Comparison of ENCODE assay signal across 12 mouse cellular contexts in the genomic region with DNA sequence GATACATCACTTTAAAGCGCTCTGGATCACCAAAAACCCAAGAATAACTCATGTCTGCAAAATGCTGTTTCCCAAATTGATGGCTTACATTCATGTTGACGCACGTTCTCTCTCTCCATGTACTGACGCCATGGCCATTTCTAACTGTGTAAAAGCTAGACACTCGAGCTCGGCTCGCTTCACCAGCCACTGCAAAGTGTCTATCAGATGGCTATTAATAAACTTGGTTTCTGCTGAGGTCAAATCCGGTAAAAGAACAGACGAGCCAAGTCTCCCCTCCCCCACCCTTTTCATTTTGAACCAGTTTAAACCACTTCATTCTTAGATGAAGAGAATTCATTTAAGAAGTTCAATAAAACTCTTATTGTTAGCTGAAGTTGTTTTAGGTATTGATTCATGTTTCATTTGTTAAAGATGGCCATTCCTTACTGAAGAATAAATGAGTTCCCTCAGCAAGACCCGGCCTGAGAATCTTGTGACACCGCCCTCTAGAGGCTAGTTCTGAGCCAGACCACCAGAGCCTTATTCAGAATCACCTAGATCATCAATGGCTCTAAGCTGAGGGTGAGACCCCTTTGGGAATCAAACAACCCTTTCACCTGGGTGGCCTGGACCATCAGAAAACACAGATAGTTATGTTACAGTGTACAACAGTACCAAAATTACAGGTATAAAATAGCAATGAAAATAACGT. TPM values are rescaled to one million over a fixed set of nuclear protein-coding genes. Genes with fewer than 3 reads are reported as not detected.
DNase-seq lines count a peak whose midpoint lies in the region; ATAC-seq and TF ChIP-seq lines count a peak whose summit lies in the region.
"Had no signal": no experiment of that assay in that cellular context is flagged by ENCODE, and none has a peak within 500 bp of the region (broad histone marks: within the 10 kb centered on the region; RNA-seq: fewer than 3 reads in every experiment).

No protein-coding gene starts in this region.

- peak; percentile 42 for TF ChIP-seq CTCF in kidney, adult 2 months (conservative IDR thresholded peaks at IDR 0.05; ENCODE audit: insufficient read depth, insufficient read length, low read depth, low read length)
- TF ChIP-seq CTCF in MEL (IDR thresholded peaks at IDR 0.05 in 2 of 3, conservative IDR thresholded peaks at IDR 0.05 in 1 of 3; ENCODE audit: control insufficient read depth in 1 of 3, insufficient read depth in 1 of 3, low read depth in 2 of 3, low read length in 3 of 3, poor library complexity in 1 of 3, severe bottlenecking in 1 of 3): peak; percentile 18 to 53 (median 41)

- no peak; the same call in 1 of the 2 replicates for TF ChIP-seq RAD21 in MEL (IDR thresholded peaks at IDR 0.05; ENCODE audit: low read depth, low read length)

- H3K36me3 ChIP-seq in kidney, adult 2 months (ENCODE audit: control insufficient read depth, insufficient read depth, low read length): no peaks in the 10 kb centered on the region
- H3K36me3 ChIP-seq in MEL (ENCODE audit: control insufficient read depth in 1 of 2, insufficient read depth in 2 of 2, low read length in 2 of 2): no peaks in the 10 kb centered on the region
- H3K36me3 ChIP-seq in heart, embryonic 14.5 days (ENCODE audit: control insufficient read depth, insufficient read depth, low read length): no peaks in the 10 kb centered on the region
- no peaks in the 10 kb centered on the region for H3K36me3 ChIP-seq in neural tube, embryonic 15.5 days
- H3K36me3 ChIP-seq: midbrain, embryonic 12.5 days had no signal

- ATAC-seq in heart, embryonic 14.5 days (ENCODE audit: insufficient number of reproducible peaks, insufficient read depth, low FRiP score, low read depth): no peak
- ATAC-seq in neural tube, embryonic 15.5 days (ENCODE audit: low FRiP score): no peak
- ATAC-seq: activated CD4-positive, CD25-positive, alpha-beta regulatory T cell, adult 4 months had no signal

- no peak overlapping the region for H3K9ac ChIP-seq in MEL (ENCODE audit: control insufficient read depth, low read depth, low read length, poor library complexity, severe bottlenecking)
- no peak overlapping the region for H3K9ac ChIP-seq in heart, embryonic 14.5 days (ENCODE audit: low read length)
- no peak overlapping the region for H3K9ac ChIP-seq in neural tube, embryonic 15.5 days (replicated peaks)
- H3K9ac ChIP-seq: midbrain, embryonic 12.5 days had no signal

- TF ChIP-seq EP300 in MEL (IDR thresholded peaks at IDR 0.05; ENCODE audit: low read depth in 1 of 2, low read length in 2 of 2): no peak

- H3K9me3 ChIP-seq in MEL (replicated peaks; ENCODE audit: insufficient read depth, low read length): no peaks in the 10 kb centered on the region
- H3K9me3 ChIP-seq in heart, embryonic 14.5 days (ENCODE audit: control insufficient read depth, low read length): no peaks in the 10 kb centered on the region
- H3K9me3 ChIP-seq in neural tube, embryonic 15.5 days (replicated peaks): no peaks in the 10 kb centered on the region
- H3K9me3 ChIP-seq: midbrain, embryonic 12.5 days had no signal

- H3K27ac ChIP-seq in kidney, adult 2 months (ENCODE audit: insufficient read depth, low read depth, low read length): no peak overlapping the region
- no peak overlapping the region for H3K27ac ChIP-seq in MEL (ENCODE audit: control insufficient read depth, low read depth, low read length)
- H3K27ac ChIP-seq in heart, embryonic 14.5 days (replicated peaks in 1 of 2; ENCODE audit: control insufficient read depth in 1 of 2, insufficient read depth in 1 of 2, low read depth in 2 of 2, low read length in 2 of 2): peak overlapping the region; percentile 37 to 44; a peak in 2 of 4 replicates
- no peak overlapping the region for H3K27ac ChIP-seq in neural tube, embryonic 15.5 days (replicated peaks)
- H3K27ac ChIP-seq: midbrain, embryonic 12.5 days had no signal

- 65% methylated on average over 12 of the region's 12 CpGs for WGBS in kidney, adult 2 months
- 41% methylated on average over 12 of the region's 12 CpGs for WGBS in heart, embryonic 14.5 days
- WGBS in neural tube, embryonic 15.5 days: 71% methylated on average over 12 of the region's 12 CpGs

- no peaks in the 10 kb centered on the region for H3K27me3 ChIP-seq in kidney, adult 2 months (replicated peaks; ENCODE audit: control insufficient read depth, insufficient read depth, low read length)
- no peaks in the 10 kb centered on the region; a peak in 1 of 4 replicates for H3K27me3 ChIP-seq in MEL (ENCODE audit: control insufficient read depth in 1 of 2, insufficient read depth in 2 of 2, low read length in 2 of 2)
- no peaks in the 10 kb centered on the region for H3K27me3 ChIP-seq in heart, embryonic 14.5 days (ENCODE audit: control insufficient read depth, insufficient read depth, low read length)
- H3K27me3 ChIP-seq in neural tube, embryonic 15.5 days (replicated peaks): no peaks in the 10 kb centered on the region
- H3K27me3 ChIP-seq: midbrain, embryonic 12.5 days had no signal

- peak; percentile 25 for DNase-seq in kidney, adult 2 months
- no peak for DNase-seq in kidney, adult 8-10 months
- DNase-seq in 416B (ENCODE audit: low read depth) (peak; percentile 53), MEL (ENCODE audit: low read depth, low spot score) (peak; percentile 42)
- no peak for DNase-seq in neural tube, embryonic 10.5 days (ENCODE audit: extremely low spot score, low spot score)
- no peak for DNase-seq in urinary bladder, postnatal 25 days (ENCODE audit: low spot score)
- DNase-seq: layer of hippocampus, postnatal 36 days; right cerebral cortex, postnatal 25 days had no signal

- peak overlapping the region; percentile 32 for H3K4me2 ChIP-seq in heart, embryonic 14.5 days (ENCODE audit: low read length)
- H3K4me2 ChIP-seq in neural tube, embryonic 15.5 days: no peak overlapping the region
- H3K4me2 ChIP-seq: midbrain, embryonic 12.5 days had no signal

- no peaks in the 10 kb centered on the region for H3K79me2 ChIP-seq in MEL (ENCODE audit: control insufficient read depth, insufficient read depth, low read length, poor library complexity)

- TF ChIP-seq POLR2A in kidney, adult 2 months (IDR thresholded peaks at IDR 0.05; ENCODE audit: low read depth, low read length): no peak
- no peak for TF ChIP-seq POLR2A in MEL (IDR thresholded peaks at IDR 0.05; ENCODE audit: control insufficient read depth in 1 of 2, insufficient read depth in 1 of 2, low read depth in 1 of 2, low read length in 2 of 2, poor library complexity in 1 of 2)

- H3K4me3 ChIP-seq in kidney, adult 2 months (ENCODE audit: insufficient read depth, low read depth, low read length): no peak overlapping the region
- H3K4me3 ChIP-seq in MEL (ENCODE audit: control insufficient read depth in 1 of 2, insufficient read depth in 1 of 2, low read depth in 2 of 2, low read length in 2 of 2): no peak overlapping the region
- H3K4me3 ChIP-seq in heart, embryonic 14.5 days (ENCODE audit: control insufficient read depth in 1 of 2, insufficient read depth in 1 of 2, low read depth in 1 of 2, low read length in 2 of 2): no peak overlapping the region
- no peak overlapping the region for H3K4me3 ChIP-seq in neural tube, embryonic 15.5 days (replicated peaks)
- H3K4me3 ChIP-seq: midbrain, embryonic 12.5 days had no signal

- H3K4me1 ChIP-seq in kidney, adult 2 months (ENCODE audit: control insufficient read depth, insufficient read depth, low read length): no peaks in the 10 kb centered on the region
- H3K4me1 ChIP-seq in MEL (ENCODE audit: control insufficient read depth in 1 of 2, insufficient read depth in 2 of 2, low read length in 2 of 2): no peaks in the 10 kb centered on the region
- peaks cover 13 to 17% of the 10 kb centered on the region in 2 experiments for H3K4me1 ChIP-seq in heart, embryonic 14.5 days (ENCODE audit: control insufficient read depth in 2 of 2, insufficient read depth in 2 of 2, low read length in 2 of 2)
- H3K4me1 ChIP-seq in neural tube, embryonic 15.5 days: peaks cover 10% of the 10 kb centered on the region

TF ChIP-seq in MEL, 35 proteins besides CTCF, POLR2A, EP300 and RAD21:
- TF ChIP-seq TAL1 (IDR thresholded peaks at IDR 0.05; ENCODE audit: low read length) (no peak), USF1 (IDR thresholded peaks at IDR 0.05; ENCODE audit: low read depth, low read length) (no peak), SMC3 (IDR thresholded peaks at IDR 0.05; ENCODE audit: low read depth, low read length) (peak; percentile 17; the same call in 1 of the 2 replicates), SIN3A (IDR thresholded peaks at IDR 0.05; ENCODE audit: low read length) (no peak), CHD1 (IDR thresholded peaks at IDR 0.05; ENCODE audit: low read depth, low read length) (no peak), HCFC1 (IDR thresholded peaks at IDR 0.05; ENCODE audit: low read depth, low read length) (no peak)

RNA-seq across cellular contexts. Expression of gene Ntsr2, which starts 14.0 kb away (rescaled TPM):
- 0.27 and 0.30 TPM in 2 replicates for polyA plus RNA-seq in kidney, adult 2 months (2012; rRNA removed)
- total RNA-seq in MEL (2012; rRNA removed): not detected in 2 replicates
- not detected for polyA plus RNA-seq in MEL (2012; ENCODE audit: insufficient read depth in 1 of 2, insufficient read length in 2 of 2, low read depth in 1 of 2, low replicate concordance in 2 of 2, missing spikeins in 1 of 2)
- polyA plus RNA-seq in heart, embryonic 14.5 days (2014; fragmentation: Nextera tagmentation; extraction: Ambion mirVana): 0.11 and 0.19 TPM in 2 replicates
- 3.4 and 3.5 TPM in 2 replicates for polyA plus RNA-seq in neural tube, embryonic 15.5 days (2015; fragmentation: Nextera tagmentation; extraction: Ambion mirVana)
- polyA plus RNA-seq: activated CD4-positive, CD25-positive, alpha-beta regulatory T cell, adult 4 months; midbrain, embryonic 12.5 days had no signal

RNA-seq across cellular contexts. Expression of gene Lpin1, which starts 28.5 kb away (rescaled TPM):
- 33.5 and 34.2 TPM in 2 replicates for polyA plus RNA-seq in kidney, adult 2 months (2012; rRNA removed)
- 1.2 and 1.7 TPM in 2 replicates for total RNA-seq in MEL (2012; rRNA removed)
- polyA plus RNA-seq in MEL (2012; ENCODE audit: insufficient read depth in 1 of 2, insufficient read length in 2 of 2, low read depth in 1 of 2, low replicate concordance in 2 of 2, missing spikeins in 1 of 2): 1 to 10 TPM in 1 of 2 experiments, not detected in 1; 3.9 TPM
- 7.4 and 7.9 TPM in 2 replicates for polyA plus RNA-seq in heart, embryonic 14.5 days (2014; fragmentation: Nextera tagmentation; extraction: Ambion mirVana)
- 13.2 and 15.5 TPM in 2 replicates for polyA plus RNA-seq in neural tube, embryonic 15.5 days (2015; fragmentation: Nextera tagmentation; extraction: Ambion mirVana)

Comparison
In these comparisons a context has a peak if more than half of its experiments do, and no peak if none do; other contexts are left out.
1. DNase-seq: peak in kidney, adult 2 months (single experiment), 416B (single experiment) and MEL (single experiment); none in kidney, adult 8-10 months (0 of 2), neural tube, embryonic 10.5 days (single experiment) and urinary bladder, postnatal 25 days (single experiment).
2. H3K27ac ChIP-seq: peak in heart, embryonic 14.5 days (2 of 2); none in kidney, adult 2 months (single experiment), MEL (single experiment) and neural tube, embryonic 15.5 days (single experiment).